Mouse (Mus musculus) WW6 (cell line): ENCODE results near the gene Sgsm2.
A peak's percentile ranks its signal among the peaks of the same experiment; 100 is the strongest.

Source experiments
- DNase-seq: peaks from one replicate; pipeline ENCODE4 v3.0.0-alpha.2; 2013; ENCODE audit warnings: low read depth, low spot score

Gene Sgsm2

GRCm38 (mm10) chr11:74881979-74882378 lies 14.9 kb downstream of the Sgsm2 start:
- DNase-seq: no peak

GRCm38 (mm10) chr11:74880999-74881398 lies 15.9 kb downstream of the Sgsm2 start:
- no peak for DNase-seq

DNA sequence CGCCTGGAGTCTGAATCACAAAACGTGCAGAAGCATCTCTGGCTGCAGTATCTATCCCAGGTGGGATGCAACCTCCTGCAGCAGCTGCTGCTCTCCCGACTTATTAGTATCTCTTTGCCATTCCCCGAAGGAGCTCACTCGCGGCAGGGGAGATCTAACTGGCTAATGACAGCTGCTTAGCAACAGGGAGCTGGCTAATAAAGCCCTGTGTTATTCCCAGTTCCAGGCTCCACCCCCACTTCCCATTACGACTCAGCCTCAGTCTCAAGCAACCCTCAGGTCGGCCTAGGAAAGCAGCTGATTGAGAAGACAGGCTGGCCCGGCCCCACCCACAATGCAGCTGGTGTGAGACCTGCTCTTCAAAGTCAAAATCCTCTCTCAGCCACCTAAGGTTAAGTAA lies 20.1 kb downstream of the Sgsm2 start:
- peak; percentile 71 for DNase-seq

GRCm38 (mm10) chr11:74874630-74875029 lies 22.2 kb downstream of the Sgsm2 start:
- no peak for DNase-seq

GRCm38 (mm10) chr11:74870991-74871622 lies 25.8 kb downstream of the Sgsm2 start:
- no peak for DNase-seq

DNA sequence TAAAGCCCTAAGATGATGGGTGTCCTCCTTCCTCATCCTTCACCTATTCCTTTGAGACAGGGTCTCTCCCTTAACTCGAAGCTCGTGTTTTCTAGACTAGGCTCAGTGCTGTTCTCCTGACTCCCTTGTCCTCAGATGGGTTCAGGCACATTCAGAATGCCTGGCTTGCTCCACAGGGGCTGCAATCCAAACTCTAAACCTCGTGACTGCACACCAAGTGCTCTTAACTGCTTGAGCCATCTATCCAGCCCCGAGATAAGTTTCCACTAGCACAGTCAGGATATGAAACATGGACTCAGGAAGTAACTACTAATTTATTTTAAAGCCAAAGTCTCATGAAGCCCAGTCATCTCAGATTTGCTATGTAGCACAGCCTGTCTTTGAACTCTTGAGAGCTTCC lies 26.3 kb downstream of the Sgsm2 start:
- DNase-seq: no peak

DNA sequence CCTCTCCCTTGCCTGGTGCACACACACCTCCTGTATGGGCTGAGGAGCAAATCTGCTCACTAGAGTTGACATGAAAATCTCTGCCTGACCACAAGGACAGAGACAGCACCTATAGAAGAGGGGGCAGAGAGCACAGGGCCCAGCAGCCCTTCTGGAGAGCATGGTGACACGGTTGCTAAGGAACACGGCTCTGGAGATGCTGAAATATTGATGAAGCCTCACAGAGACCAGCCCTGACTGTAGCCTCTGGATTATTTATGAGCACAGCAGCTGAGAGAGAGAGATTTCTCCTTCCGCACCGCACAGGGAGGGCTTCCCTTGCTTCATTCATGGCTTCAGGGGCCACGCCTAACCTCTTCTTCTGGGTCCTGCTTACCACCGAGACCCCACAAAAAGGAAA lies 27.3 kb downstream of the Sgsm2 start:
- no peak for DNase-seq

DNA sequence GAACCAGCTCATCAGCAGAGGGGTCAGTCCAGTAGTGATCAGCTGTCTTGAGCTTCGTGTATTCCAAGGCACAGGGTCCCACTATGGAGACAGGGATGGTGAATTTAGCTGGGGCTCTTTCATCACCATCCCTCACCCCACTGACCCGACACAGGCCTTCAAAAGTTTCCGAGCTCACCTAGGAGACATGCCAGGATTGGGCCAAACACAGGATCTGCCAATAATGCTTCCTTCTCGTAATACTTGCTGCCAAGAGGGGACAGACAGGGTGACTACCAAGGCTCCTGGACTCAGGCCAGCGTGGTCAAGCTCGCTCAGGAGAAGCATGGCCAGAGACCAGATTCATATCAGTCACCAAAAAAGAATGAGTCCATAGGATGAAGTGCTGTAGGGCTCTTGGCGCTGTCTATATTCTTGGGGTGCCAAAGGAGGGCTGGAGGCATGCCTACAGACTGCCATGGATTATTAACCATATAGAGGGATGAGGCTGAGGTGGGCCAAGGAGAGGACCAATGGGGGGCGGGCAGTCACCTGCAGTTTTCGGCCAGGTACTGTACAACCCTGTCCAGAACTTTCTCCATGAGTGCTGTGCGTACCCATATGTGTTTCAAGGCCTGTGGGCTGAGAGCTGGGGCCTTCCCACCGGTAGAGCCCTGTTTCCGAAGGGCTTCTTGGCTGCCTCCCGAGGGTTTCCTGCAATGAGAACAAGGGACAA lies 28.7 kb downstream of the Sgsm2 start:
- no peak for DNase-seq

- no peak for DNase-seq
These were observed 29.7 kb downstream of the Sgsm2 start for GRCm38 (mm10) chr11:74867181-74867580.

GRCm38 (mm10) chr11:74866640-74867039 lies 30.2 kb downstream of the Sgsm2 start:
- DNase-seq: no peak

DNA sequence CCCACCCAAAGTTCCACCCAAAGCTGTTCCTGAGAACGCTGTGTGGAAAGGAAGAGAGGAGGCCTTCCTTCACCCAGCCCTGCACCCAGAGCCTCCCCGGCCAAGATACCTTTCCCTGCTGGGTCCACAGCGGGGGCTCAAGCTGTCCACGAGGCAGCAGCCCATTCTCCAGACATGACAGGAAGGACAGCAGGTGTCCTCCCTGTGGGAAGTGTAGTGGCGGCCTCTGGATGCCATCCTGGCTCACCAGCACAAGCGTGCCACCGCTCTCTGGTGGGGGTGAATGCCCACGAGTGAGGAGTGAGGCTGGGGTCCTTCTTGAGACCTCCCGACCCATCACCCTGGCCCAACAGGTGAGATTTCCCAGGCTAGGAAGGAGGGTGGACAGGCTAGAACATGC lies 31.6 kb downstream of the Sgsm2 start:
- DNase-seq: no peak

DNA sequence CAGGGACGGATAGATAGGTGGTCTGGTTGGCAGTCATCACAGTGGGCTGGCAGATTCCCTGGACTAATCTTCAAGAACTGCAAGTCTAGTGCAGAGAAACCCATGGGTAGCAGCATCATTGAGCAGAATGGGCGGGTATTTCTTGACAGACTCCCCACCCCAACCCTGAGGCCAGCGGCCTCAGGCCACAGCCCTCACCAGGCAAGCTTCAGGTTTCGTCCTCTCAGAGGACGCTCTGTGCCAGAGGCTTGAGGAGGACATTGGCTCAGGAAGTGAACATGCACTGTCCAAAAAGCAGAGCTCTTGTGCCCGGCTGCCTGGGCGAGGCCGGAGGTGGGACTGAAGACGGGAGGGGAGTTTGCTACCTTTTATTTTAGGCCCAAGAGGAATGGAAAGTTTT lies 32.4 kb downstream of the Sgsm2 start:
- DNase-seq: no peak

GRCm38 (mm10) chr11:74863471-74863870 lies 33.4 kb downstream of the Sgsm2 start:
- DNase-seq: no peak

DNA sequence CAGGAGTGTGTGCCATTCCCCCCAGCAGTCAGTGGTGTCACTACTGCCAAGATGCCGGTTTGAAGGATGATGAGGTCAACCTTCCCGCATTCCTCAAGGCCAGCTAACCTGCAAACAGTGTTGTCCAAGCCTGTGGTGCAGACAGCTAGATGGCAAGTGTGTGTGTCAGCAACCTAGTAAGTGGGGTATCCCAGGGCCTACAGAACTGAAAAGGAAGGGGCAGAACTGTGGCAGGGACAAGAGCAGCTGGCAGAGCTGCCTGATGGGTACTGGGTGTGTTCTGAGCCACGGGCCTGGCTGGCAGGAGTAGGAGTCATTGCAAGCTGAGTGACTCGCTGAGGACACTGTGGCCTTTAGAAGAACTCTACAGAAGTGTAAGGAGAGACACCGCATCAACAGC lies 34.7 kb downstream of the Sgsm2 start:
- no peak for DNase-seq

DNA sequence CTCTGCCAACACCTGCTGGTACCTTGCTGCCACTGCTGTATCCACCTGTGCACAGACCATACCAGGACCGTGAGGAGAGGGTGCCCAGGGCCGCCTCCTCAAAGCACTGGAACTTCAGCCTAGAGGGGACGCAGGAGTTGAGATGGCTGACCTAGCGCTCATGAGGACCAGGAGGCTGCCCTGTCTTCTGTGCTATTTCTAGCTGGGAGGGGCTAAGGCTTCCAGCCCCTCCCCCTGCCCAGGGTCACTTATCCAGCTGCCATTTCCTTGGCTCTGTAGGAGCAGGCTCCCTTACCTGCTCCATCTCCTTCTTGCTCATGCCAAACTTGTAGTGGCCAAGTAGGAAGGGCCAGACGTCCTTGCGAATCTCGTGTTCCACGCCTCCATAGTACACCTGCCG lies 39.1 kb downstream of the Sgsm2 start:
- no peak for DNase-seq

GRCm38 (mm10) chr11:74850998-74851661 lies 45.7 kb downstream of the Sgsm2 start:
- no peak for DNase-seq

DNA sequence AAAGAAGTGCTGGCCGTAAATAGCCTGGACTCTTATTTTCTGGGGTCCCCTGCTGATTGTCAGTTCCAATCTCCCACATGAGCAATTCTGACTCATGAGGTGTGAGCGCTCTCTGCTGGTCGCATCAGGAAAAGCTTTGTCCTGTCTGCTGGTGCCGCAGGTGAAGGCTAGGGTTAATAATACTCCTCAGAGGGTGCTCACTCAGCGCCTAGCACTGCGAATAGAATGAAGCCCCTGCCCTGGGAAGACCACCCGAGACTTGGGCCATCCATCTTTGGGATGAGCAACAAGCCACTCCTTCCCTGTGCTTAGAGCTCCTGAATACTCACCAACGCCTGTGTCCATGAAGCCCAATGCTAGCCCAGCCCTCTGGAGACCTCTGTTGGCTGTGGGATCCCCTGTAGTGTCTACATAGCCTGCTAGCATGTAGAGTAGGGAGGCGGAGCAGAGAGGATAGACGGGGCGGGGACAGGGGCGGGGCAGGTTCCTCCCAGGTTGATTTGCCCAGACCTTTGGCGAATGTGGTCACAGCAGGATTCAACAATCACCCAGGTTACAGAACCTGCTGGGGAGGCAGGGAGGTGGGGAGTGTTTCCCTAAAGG lies 48.8 kb downstream of the Sgsm2 start:
- peak; percentile 87 for DNase-seq

- no peak for DNase-seq
These were observed 51.1 kb downstream of the Sgsm2 start for GRCm38 (mm10) chr11:74845784-74846183.

DNA sequence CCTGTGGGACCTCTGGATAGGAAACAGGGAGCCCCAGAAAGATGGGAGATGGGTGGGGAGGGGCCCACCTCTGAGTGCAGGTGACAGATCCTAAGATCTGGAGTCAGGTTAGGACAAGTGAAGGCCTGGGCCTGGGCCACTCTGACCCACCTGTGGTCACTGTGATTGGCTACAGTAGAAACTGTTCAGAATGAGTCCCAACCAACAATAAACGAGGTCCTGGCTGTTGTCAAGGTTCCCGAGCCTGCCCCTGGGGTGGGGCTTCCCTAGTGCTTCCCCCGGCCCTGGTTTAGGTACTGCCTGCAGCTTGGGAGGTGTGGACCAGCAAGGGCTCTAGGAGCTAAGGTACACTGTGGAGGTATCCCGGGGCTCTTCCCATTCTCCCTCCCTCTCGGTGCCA lies 53.1 kb downstream of the Sgsm2 start:
- DNase-seq: no peak

DNA sequence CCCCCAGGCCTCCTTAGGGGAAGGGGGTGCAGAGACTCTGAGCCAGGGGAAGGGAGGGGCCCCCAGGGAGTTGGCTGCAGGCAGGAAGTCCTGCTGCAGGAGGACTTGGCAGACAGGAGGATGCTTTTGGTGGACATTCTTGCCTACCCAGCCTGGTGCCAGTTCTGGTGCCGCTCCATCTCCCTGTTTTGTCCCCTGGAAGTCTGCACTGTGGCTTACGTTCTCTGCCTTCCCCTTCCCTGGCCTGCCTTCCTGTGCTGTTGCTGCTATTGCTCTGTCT lies 53.5 kb downstream of the Sgsm2 start:
- no peak for DNase-seq

DNA sequence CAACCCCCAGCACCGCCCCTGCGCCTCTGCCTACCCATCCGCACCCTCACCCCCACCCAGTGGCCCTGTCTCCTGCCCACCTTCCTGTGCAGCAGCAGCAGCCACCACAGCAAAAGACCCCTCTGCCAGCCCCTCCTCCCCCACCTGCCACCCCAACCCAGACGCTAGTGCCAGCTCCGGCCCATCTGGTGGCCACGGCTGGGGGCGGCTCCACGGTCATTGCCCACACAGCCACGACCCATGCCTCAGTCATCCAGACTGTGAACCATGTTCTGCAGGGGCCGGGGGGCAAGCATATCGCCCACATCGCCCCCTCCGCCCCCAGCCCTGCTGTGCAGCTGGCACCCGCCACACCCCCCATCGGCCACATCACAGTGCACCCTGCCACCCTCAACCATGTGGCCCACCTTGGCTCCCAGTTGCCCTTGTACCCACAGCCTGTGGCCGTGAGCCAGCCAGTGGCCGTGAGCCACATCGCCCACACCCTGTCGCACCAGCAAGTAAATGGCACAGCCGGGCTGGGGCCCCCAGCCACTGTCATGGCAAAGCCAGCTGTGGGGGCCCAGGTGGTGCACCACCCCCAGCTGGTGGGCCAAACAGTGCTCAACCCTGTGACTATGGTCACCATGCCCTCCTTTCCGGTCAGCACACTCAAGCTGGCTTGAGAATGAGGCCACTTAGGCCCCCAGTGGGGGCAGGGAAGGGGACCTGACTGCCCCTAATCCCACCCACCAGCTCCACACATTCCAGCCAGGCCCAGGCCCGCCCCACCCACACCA lies 54.0 kb downstream of the Sgsm2 start:
- DNase-seq: no peak

GRCm38 (mm10) chr11:74842045-74842444 lies 54.8 kb downstream of the Sgsm2 start:
- DNase-seq: no peak
